Mouse (Mus musculus): Measurements from ENCODE around the gene Dand5.

Dand5 gene

DNA sequence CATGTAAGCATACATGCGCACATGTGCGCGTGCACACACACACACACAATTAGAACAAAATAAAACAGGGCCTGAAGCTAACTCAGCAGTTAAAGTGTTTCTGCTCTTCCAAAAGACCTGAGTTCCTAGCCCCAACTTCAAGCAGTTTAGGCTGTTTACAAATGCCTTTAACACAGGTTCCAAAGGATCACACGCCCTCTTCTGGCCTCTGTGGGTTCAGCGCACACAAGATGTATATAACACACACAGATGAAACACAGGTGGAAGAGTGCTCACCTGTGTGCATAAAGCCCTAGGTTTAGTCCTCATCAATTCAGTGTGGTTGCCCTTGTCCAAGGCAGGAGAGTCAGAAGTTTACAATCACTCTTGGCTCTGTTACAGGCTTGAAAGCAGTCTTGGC, 16.6 kb downstream of the Dand5 start:
- no peak for DNase-seq (ENCODE audit: low read depth in 2 of 2, low spot score in 2 of 2)

DNA sequence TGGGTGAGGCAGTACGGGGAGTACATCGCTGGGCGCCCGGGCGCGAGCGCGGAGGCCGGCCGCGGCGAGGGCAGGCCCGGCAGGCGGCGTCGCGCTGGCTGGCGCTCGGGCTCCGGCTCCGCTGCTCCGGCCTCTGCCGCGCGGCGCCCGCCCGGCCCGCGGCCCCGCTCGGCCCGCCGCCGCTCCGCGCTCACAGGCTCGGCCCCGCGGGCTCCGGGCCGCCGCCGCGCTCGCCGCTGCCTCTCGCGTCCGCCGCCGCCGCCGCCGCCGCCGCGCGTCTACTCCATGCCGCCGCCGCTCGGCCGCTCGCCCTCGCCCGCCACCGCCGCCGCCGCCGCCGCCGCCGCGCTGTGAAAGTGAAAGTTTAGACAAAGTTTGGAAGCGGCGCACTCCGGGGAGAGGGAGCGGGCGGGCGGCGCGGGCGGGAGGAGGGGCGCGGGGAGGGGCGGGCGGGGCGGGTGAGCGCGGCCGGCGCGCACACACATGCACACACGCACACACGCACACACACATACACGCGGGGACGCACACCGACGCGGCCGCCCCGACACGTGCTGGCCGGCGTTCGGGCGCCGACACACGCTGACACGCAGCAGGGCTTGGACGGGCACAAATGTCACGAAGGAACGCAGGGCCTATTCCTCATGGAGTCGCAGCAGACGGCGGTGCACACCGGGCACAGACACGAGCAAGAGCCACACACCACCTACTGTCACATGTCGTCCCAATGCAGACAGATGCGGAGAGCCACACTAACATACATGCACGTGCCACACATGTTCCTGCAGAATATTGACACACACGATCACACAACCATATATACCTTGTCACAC, 22.4 kb downstream of the Dand5 start, which contains the start of gene Nfix:
Gene Nfix (minus strand): TSS at position 346 of the 833 bp plus-strand sequence.
- DNase-seq (ENCODE audit: low read depth in 2 of 2, low spot score in 2 of 2), result peak in 1 of 2 experiments; percentile 21

DNA sequence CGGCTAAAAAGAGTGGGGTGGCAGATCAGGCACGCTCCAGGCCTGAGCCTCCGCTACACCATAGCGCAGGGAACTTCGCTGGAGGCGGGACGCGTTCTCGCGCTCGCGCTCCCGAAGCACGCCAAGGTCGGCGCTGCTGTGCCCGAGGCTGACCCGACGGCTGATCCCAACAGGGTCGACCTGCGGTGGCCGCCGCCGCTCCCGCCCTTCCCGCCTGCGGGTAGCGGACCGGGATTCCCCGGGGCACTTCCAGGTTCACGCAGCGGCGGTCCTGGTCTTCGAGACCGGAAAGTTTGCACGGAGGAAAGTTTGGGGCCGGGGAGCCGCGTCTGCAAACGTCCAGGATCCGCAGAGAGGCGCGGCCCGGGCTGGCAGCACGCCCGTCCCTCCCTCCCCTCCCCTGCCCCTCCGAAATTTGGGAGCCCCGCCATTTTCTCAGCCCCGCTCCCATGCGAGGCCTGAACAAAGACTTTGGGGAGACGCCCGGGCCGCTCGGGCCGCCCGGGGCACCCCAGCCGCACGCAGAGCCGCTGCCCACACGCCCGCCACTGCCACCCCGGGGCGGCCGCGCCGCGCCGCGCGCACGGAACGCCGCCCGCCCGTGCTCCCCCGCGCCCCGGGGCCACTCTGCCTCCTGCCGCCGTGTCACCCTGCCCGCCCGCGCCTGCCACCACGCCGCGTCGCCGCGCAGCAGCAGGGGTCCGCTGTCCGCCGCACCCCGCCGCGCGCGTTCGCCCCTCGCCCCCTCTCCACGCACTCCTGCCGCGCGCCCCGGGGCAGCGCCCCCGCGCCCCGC, 23.3 kb downstream of the Dand5 start:
- no peak for DNase-seq (ENCODE audit: low read depth in 2 of 2, low spot score in 2 of 2)

DNA sequence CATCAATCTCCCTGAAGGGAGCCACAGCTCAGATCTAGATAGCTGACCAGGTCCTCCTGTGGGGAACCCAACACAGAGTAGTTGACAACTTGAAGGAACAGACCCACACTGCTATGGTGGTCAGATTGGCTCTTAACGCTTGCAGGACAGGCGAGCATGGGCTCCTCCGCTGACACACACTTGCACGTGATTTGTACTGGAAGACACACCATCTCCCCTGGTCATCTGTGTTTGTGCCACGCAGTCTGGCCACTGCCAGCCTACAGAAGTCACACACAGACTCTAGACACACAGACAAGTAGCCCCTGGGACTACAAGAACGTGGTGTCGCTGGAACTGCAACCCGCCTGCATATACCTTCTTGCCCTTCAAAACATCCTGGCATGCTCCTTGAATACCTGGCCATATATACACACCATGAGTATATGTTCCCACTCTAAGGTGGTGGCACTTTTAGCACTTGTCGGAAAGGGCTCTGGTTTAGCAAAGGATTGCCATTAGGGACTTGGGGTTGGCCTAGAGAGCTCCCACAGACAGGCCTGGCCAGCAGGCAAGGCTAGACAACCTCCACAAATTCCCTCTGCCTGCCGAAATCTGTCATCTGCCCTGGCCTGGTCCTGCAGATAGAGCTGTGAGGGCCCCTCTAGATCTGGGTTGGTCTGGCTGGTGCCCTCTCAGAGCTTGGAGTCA, 24.0 kb downstream of the Dand5 start:
- DNase-seq (ENCODE audit: low read depth in 2 of 2, low spot score in 2 of 2), result no peak

DNA sequence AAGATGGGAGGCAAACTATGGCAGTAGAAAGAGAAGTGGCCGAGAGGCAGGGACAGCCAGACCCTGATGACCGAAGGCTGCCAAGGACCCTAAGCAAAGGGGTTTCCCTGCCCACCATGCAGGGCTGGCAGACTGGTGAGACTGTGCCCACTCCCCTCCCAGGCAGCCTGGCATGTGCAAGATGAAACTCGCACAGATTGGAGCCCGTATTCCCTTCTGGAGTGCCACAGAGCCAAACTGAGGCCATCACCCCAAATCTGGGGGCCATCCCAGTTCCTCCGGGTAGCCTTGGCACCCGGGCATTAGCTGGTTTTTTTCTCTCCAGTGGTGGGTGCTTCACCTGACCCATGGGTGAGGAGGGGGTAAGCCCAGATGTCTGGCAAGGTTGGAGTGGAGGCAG, 24.7 kb downstream of the Dand5 start:
- no peak for DNase-seq (ENCODE audit: low read depth in 2 of 2, low spot score in 2 of 2)

DNA sequence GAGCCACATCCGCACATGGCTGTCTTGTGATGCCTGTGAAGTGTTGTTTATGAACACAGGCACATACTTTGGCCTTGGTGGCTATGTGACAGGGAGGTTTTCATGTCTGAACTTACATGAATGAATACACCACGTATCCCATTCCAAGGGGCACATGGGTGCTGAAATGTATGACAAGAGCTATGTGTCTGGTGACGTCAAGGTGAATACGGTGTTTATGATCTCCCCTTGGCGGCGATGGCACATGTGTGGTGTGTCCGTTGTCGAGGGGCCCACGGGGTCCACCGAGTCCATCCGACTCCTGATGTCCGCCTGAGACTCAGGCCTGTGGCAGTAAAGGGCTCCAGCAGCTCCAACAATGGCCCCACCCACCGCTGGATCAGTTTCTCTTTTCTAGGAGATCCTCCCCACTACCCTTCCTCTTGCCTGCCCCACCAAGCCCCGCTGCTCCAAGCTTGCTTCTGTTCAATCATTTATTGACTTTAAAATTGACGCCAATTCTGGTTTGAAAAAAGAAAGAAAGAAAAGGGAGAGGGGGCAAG, 25.3 kb downstream of the Dand5 start:
- DNase-seq (ENCODE audit: low read depth in 2 of 2, low spot score in 2 of 2), result no peak

DNA sequence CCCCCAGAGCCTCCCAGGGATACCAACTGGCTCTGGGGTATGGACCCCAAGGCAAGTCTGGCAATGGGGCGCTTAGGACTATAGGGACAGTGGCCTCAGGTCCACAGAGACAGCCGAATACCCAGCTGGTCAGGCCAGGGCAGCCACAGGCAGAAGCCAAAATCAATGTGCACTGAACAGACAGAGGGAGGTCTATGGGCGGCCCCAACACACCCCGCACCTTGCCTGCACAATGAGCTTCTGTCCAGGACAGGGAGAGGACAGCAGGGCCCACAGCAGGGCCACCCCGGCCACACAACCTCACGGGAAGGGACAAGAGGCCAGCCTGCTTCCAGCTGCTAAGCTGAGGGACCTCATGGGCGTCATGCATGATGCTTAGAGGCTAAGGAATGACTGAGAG, 28.1 kb downstream of the Dand5 start:
- no peak for DNase-seq (ENCODE audit: low read depth in 2 of 2, low spot score in 2 of 2)

DNA sequence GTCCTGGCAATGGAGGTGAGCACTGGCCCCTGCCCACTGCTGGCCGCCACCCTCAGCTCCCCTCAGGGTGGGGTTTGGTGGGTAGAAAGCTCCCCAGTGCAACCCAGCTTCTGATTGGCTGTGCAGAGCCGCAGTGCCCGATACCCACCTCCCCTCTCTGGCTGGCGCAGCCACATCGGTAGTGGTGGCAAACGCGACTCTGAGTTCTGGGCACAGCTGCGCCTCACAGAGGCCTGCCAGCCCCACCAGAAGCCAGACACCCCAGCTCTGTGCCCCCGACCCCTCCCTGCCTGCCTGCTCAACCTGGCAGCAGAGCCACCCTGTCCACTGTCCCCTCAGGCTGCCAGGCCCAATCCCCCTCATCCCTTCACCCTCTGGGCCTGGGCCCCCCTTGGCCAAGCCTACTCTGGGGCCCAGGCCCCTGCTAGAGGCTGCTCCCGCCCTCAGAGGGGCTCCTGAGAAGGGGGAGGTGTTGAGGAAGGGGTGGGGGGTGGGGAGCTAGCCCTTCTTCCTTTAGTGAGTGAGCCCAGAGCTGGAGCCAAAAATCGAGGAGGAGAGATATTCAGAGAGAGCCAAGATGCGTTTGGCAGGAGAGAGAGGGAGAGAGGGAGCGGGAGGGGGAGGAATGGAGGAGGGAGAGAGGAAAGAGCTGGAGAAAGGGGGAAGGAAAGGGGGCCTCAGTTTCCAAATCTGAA, 28.7 kb downstream of the Dand5 start:
- DNase-seq (ENCODE audit: low read depth in 2 of 2, low spot score in 2 of 2), result no peak

DNA sequence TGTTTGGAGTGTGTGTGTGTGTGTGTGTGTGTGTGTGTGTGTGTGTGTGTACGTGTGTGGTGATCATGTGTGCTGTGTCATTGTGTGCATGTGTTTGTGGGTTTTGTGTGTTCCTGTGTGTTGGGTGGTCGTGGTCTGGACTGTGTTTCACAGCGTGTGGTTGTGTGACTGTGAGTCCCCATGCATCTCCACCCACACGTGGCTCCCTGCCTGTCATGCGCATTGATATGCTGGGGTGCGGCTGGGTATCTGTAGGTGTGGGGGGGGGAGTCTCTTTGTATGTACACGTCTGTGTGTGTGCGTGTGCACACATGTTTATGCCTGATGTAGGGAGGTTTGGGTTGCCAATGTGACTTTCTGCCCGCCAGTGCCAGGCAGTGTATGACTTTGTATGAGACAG, 29.5 kb downstream of the Dand5 start:
- no peak for DNase-seq (ENCODE audit: low read depth in 2 of 2, low spot score in 2 of 2)

DNA sequence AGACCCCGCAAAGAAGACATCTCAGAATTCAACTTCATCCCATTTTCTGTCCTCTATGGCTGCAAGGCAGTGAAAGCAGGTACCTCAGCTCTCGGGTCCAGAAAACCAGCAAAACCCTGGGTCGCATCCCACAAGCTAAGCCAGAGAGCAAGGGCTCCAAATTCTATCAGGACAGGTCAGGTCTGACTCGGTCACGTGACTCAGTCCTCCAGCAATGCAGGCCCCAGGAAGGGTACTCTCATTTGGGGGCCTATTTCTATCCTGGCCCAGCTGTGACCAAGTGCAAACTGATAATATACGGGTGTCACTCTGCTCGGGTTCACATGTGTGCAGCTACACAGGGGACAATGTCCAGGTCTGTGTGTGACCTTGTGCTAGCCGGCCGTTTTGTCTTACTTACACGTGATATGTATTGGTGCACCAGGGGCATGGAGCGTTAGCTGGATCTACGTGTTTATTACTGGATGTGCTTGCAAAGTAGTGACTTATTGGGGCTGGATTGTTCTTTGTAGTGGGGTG, 30.1 kb downstream of the Dand5 start:
- no peak for DNase-seq (ENCODE audit: low read depth in 2 of 2, low spot score in 2 of 2)

DNA sequence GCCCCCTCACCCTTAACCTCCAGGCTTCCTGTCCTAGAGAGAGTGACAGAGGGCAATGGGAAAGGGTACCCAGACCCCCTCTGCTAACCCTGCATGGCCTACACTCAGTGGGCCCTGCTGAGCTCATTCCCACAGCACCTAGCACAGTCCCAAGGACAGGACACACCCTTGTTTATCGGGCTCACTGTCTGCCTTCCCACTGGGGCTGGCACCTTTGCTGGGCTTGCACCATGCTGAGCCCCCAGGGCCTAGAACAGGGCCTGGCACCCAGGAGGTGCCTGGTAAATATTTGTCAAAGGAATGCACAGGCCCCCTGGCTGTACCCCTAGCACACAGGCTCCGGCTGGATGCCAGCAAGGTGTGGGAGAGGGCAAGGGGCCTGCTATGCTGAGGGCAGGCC, 32.1 kb downstream of the Dand5 start:
- DNase-seq (ENCODE audit: low read depth in 2 of 2, low spot score in 2 of 2), result no peak

DNA sequence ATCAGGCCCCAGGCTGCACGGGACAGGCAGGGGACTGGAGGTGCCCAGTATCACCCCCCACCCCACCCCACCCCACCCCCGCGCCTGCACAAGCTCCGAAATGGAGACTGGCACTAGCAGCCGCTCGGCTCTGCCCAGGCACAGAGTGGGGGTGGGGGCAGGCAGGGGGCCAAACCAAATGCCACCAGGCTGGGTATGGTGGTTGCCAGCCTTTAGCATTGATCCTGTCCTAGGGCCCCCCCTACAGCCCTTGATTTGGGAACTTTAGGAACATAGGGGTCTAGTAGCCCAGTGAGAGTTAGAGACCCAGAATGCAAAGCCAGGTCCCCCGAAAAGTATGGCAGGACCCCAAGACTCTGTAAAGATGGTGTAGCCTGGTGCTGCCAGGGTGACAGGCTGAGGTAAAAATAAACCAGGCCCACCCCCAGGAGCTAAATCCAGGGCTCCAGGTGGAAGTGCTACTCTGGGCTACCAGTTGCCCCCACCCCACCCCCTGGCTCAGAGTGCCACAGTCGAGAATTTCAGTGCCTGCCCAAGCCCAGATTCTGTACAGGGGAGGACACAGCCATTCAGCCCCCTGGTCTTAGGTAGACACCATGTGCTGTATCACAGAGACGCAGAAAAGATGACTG, 32.7 kb downstream of the Dand5 start:
- DNase-seq (ENCODE audit: low read depth in 2 of 2, low spot score in 2 of 2), result no peak

DNA sequence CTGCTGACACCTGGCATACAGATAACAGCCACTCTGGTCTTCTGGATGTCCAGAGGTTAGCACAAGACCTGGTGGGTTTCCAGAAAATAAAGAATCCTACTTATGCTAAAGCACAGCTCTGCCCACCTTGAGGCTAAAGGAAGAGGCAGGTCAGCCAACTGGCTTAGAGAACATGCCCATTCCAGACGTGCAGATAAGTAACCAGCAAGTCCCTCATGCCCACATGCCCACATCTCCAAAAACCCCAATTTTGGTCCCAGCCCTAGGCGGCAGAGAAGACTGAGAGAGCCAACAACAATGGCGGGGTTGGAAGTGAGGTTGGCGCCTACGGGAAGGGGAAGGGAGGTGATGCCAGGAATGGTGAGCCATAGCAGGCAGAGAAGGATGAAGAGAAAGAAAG, 33.3 kb downstream of the Dand5 start:
- no peak for DNase-seq (ENCODE audit: low read depth in 2 of 2, low spot score in 2 of 2)

DNA sequence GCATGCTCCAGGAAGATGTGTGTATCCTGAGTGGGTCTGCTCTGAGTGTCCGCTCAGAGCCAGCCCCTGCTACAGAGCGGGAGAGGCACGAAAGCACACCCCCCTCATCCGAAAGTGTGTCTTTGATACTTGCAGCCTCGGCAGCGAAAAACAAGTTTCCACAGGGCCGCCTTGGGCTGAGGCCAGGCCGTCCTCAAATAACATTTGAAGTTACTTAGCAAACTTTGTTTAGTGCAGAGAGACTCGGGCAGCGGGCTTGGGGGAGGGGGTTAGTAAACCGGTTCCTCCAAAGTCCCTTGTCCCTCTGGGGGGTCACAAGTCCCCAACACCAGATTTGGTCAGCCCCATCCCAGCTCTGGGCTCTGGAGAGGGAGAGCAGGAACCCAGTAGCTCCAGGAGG, 33.7 kb downstream of the Dand5 start:
- DNase-seq (ENCODE audit: low read depth in 2 of 2, low spot score in 2 of 2), result no peak

DNA sequence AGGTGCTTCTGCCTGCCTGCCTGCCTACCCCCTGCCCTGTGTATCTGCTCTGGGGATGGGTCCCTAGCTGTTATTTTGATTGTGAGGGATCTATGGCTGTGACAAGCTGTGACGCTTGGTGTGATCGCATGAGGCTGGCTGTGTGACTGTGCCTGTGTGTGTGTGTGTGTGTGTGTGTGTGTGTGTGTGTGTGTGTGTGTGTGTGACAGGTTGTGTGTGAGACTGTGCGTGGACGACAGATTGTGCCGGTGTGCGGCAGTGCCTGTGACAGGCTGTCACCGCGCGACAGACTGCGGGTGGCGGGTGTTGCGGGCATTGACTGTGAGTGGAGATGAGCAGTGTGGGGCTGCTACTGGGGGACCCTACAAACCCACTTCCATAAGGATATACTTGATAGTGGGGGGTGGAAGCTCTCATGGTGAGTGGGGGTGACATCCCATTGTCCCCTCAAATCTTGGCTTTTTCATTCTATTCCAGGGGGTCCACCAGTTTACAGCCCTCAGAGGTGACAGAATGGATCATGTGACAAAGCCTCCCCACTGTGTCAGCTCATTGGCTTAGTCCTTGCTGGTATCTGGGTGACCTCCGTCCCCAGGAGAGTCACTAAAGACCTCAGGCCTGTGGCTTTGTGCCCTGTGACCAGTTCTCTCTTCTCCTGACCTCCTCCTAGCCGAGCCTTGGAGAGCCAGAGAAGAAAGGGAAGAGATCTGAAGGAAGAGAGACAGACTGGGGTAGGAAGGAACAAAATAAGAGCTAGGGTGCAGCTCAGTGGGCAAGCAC, 34.9 kb downstream of the Dand5 start:
- no peak for DNase-seq (ENCODE audit: low read depth in 2 of 2, low spot score in 2 of 2)

DNA sequence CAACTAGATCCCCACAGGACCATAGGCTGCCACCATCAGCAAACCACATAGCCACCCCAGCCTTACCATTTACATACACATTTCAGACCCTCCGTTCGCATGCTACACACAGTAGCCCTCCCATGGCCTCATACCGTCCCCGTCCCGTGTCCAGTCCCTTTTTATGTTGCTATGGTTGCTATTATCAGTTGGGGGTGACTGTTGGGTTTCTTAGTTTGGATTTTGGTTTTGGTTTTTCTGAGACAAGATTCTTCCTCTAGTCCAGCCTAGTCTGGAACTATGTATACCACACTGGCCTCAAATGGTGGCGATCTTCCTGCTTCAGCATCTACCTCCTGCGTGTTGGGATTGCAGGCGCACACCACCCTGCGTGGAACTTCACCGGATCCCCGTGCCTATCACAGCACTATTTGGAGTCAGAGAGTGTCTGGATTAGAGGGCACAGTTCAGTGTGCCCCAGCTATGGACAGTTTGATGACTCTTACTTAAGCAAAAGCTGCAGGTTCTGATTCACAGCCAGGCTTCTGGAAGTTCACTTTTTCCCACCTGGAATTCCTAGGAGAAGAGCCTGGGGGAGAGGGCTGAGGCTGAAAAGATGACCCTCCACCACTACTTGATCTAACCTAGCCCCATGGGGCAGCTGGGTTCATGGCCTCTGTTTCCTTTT, 35.7 kb downstream of the Dand5 start:
- DNase-seq (ENCODE audit: low read depth in 2 of 2, low spot score in 2 of 2), result no peak

DNA sequence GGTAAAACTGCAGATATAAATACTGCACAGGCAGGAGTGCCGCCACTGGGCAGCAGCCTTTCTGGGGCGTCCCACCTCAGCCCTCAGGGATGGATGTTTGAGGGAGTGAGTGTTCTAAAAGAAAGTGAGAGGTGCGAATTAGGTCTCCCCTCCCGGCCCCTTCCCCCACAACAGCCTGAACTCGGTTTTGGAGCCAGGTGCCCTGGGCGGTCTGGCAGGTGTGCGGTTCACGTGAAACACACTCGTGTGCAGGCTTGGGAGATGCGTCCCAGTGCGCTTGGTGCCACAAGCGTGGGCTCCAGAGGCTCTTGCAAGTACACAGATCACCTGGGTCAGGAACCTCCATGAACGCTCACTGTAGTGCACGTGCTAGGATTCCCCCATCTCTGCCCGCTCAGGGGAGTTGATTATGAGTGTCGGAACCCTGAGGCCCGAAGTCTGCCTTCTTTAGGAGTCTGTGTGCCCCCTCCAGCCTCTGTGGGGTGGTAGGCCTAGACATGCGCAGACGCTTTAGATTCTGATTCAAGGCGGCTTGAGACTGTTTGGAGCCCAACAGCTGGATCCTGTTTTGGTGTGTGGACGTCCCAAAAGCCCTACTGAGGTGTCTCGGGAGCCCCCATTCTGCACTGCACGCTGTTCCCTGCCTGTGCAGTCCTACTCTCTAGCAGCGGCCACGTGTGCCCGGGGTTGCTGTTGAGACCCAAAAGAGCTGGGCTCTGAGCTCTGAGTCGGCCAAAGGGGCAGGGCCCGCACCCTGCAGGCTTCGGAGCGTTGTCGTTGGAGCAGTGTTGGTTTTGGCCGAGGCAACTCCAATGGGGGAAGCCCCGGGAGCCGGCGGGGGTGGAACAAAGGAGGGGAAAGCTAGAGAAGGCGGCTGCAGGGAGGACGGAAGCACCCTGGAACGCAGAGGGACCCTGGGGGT, 36.6 kb downstream of the Dand5 start:
- no peak for DNase-seq (ENCODE audit: low read depth in 2 of 2, low spot score in 2 of 2)

DNA sequence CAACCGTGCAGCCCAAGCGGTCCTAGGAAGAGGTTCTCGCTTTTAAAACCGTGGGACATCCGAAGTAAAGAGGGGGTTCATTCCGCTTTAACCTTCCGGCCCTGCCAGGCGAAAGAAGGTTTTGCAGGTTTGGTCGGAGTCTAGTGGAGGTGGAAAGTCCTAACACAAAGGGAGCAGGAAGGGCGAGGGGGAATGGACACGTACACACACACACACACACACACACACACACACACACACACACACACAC, 37.2 kb downstream of the Dand5 start:
- no peak for DNase-seq (ENCODE audit: low read depth in 2 of 2, low spot score in 2 of 2)
